Mouse (Mus musculus) forebrain, embryonic 16.5 days (tissue): ENCODE measurements around the gene Tuba1b. TPM values are rescaled to one million over a fixed set of nuclear protein-coding genes. Genes with fewer than 3 reads are reported as not detected.
"Not testable (repeated sequence)": the region's sequence is repeated elsewhere in the genome, so short reads cannot be mapped to it uniquely, and the experiment has no call there.

ENCODE experiments used
- ATAC-seq: fragments of 200-750 bp; cut with Nextera tagmentation; 2 replicates; pipeline ENCODE4 v1.8.0; 2017; ENCODE audit warnings: mild to moderate bottlenecking, moderate library complexity
- H3K27ac ChIP-seq: fragments of 300-500 bp; sonication (generic); 2 replicates; pipeline ENCODE4 v1.5.1; 2014; ENCODE audit warnings: low read length, control low read depth
- H3K27me3 ChIP-seq: fragments of 300-500 bp; sonication (generic); replicated peaks from 2 replicates; pipeline ENCODE4 v1.6.1; 2014; ENCODE audit warnings: low read length; ENCODE audit not compliant: control insufficient read depth, insufficient read depth
- H3K36me3 ChIP-seq: fragments of 300-500 bp; sonication (generic); 2 replicates; pipeline ENCODE4 v1.6.1; 2014; ENCODE audit not compliant: control insufficient read depth, insufficient read depth
- H3K4me1 ChIP-seq: fragments of 300-500 bp; sonication (generic); replicated peaks from 2 replicates; pipeline ENCODE4 v1.6.1; 2014; ENCODE audit warnings: low read length; ENCODE audit not compliant: control insufficient read depth, insufficient read depth
- H3K4me2 ChIP-seq: fragments of 300-500 bp; sonication (generic); 2 replicates; pipeline ENCODE4 v1.6.1; 2014; ENCODE audit warnings: mild to moderate bottlenecking, low read length, control low read depth
- H3K4me3 ChIP-seq: fragments of 300-500 bp; sonication (generic); replicated peaks from 2 replicates; pipeline ENCODE4 v1.5.1; 2014; ENCODE audit warnings: mild to moderate bottlenecking, low read length, control low read depth
- H3K9ac ChIP-seq: fragments of 300-500 bp; sonication (generic); replicated peaks from 2 replicates; pipeline ENCODE4 v1.6.1; 2014; ENCODE audit warnings: low read depth, low read length, control low read depth
- H3K9me3 ChIP-seq: fragments of 300-500 bp; sonication (generic); 2 replicates; pipeline ENCODE4 v1.6.1; 2016; ENCODE audit warnings: low read length; ENCODE audit not compliant: control insufficient read depth
- WGBS: fragments of 180-500 bp; shearing (Covaris S2); extraction: QIAGEN DNeasy Blood & Tissue Kit; methylation state at CpG from one replicate; pipeline ENCODE4 v1.1.7; 2014; 5-methylcytosine and 5-hydroxymethylcytosine counted together
- polyA plus RNA-seq: library from polyadenylated mRNA; unstranded; fragments of >200 nt; fragmentation: Nextera tagmentation; extraction: Ambion mirVana; gene quantifications from 2 replicates; pipeline ENCODE4 v1.2.1, GENCODE M21; 2015

Gene Tuba1b
- polyA plus RNA-seq, 1 experiment from 2014 or later, result 1,178 TPM

- Histone ChIP-seq H3K27me3 (no peaks in the 10 kb centered on the region), H3K9ac (peak overlapping the region; percentile 37; the same call in 1 of the 2 replicates), H3K27ac (peak overlapping the region; percentile 56; the same call in 1 of the 2 replicates), H3K4me1 (peaks cover 13% of the 10 kb centered on the region), H3K4me2 (peak overlapping the region; percentile 89), H3K36me3 (peaks cover 3% of the 10 kb centered on the region; the same call in 1 of the 2 replicates), H3K9me3 (no peaks in the 10 kb centered on the region), H3K4me3 (no peak overlapping the region; the same call in 1 of the 2 replicates)
- no peak for ATAC-seq
Measured at GRCm38 (mm10) chr15:98948382-98948781, 14.0 kb upstream of the Tuba1b start.

GRCm38 (mm10) chr15:98947884-98948283 lies 13.5 kb upstream of the Tuba1b start:
- peaks cover 13% of the 10 kb centered on the region for H3K4me1 ChIP-seq
- H3K9me3 ChIP-seq, result no peaks in the 10 kb centered on the region
- peak overlapping the region; percentile 56; the same call in 1 of the 2 replicates for H3K27ac ChIP-seq
- WGBS, result 44% methylated on average over 3 of the region's 3 CpGs
- H3K9ac ChIP-seq, result peak overlapping the region; percentile 29; the same call in 1 of the 2 replicates
- no peak overlapping the region; the same call in 1 of the 2 replicates for H3K4me3 ChIP-seq
- ATAC-seq, result no peak
- no peaks in the 10 kb centered on the region for H3K27me3 ChIP-seq
- H3K4me2 ChIP-seq, result peak overlapping the region; percentile 89
- peaks cover 3% of the 10 kb centered on the region; the same call in 1 of the 2 replicates for H3K36me3 ChIP-seq

- WGBS, result 87% methylated on average over 4 of the region's 4 CpGs
- no peak for ATAC-seq
Measured at GRCm38 (mm10) chr15:98943133-98943532, 8.8 kb upstream of the Tuba1b start.

GRCm38 (mm10) chr15:98942081-98942480 lies 7.7 kb upstream of the Tuba1b start:
- H3K9me3 ChIP-seq, result no peaks in the 10 kb centered on the region
- no peak overlapping the region for H3K4me2 ChIP-seq
- H3K4me1 ChIP-seq, result peaks cover 6% of the 10 kb centered on the region
- WGBS, result 71% methylated on average over 4 of the region's 4 CpGs
- no peak overlapping the region for H3K9ac ChIP-seq
- H3K4me3 ChIP-seq, result no peak overlapping the region
- no peaks in the 10 kb centered on the region for H3K36me3 ChIP-seq
- no peaks in the 10 kb centered on the region for H3K27me3 ChIP-seq
- H3K27ac ChIP-seq, result no peak overlapping the region
- no peak for ATAC-seq

More at GRCm38 (mm10) chr15:98943133-98943532, 8.8 kb upstream of the Tuba1b start:
- peaks cover 9% of the 10 kb centered on the region for H3K4me1 ChIP-seq
- H3K4me3 ChIP-seq, result no peak overlapping the region
- H3K27ac ChIP-seq, result no peak overlapping the region
- no peaks in the 10 kb centered on the region for H3K9me3 ChIP-seq
- H3K36me3 ChIP-seq, result no peaks in the 10 kb centered on the region
- H3K9ac ChIP-seq, result no peak overlapping the region
- H3K4me2 ChIP-seq, result no peak overlapping the region
- H3K27me3 ChIP-seq, result no peaks in the 10 kb centered on the region

- WGBS, result 91% methylated on average over 2 of the region's 2 CpGs
Measured at GRCm38 (mm10) chr15:98941539-98941938, 7.2 kb upstream of the Tuba1b start.

GRCm38 (mm10) chr15:98940816-98941215 lies 6.5 kb upstream of the Tuba1b start:
- Histone ChIP-seq H3K27me3 (no peaks in the 10 kb centered on the region), H3K9me3 (no peaks in the 10 kb centered on the region), H3K4me2 (no peak overlapping the region), H3K9ac (no peak overlapping the region), H3K4me1 (peaks cover 7% of the 10 kb centered on the region), H3K27ac (peak overlapping the region; percentile 72), H3K4me3 (no peak overlapping the region), H3K36me3 (no peaks in the 10 kb centered on the region)
- WGBS, result 44% methylated on average over 10 of the region's 10 CpGs
- ATAC-seq, result no peak

More at GRCm38 (mm10) chr15:98941539-98941938, 7.2 kb upstream of the Tuba1b start:
- H3K4me2 ChIP-seq, result no peak overlapping the region
- ATAC-seq, result no peak
- H3K9me3 ChIP-seq, result no peaks in the 10 kb centered on the region
- no peak overlapping the region for H3K9ac ChIP-seq
- peaks cover 6% of the 10 kb centered on the region for H3K4me1 ChIP-seq
- no peak overlapping the region for H3K27ac ChIP-seq
- H3K4me3 ChIP-seq, result no peak overlapping the region
- H3K27me3 ChIP-seq, result no peaks in the 10 kb centered on the region
- H3K36me3 ChIP-seq, result no peaks in the 10 kb centered on the region

GRCm38 (mm10) chr15:98933833-98934216 lies 540 bp downstream of the Tuba1b start:
- Histone ChIP-seq H3K36me3 (peaks cover 5% of the 10 kb centered on the region; the same call in 1 of the 2 replicates), H3K9me3 (no peaks in the 10 kb centered on the region), H3K4me2 (peak overlapping the region; percentile 99), H3K27me3 (no peaks in the 10 kb centered on the region), H3K9ac (peak overlapping the region; percentile 92), H3K4me1 (peaks cover 27% of the 10 kb centered on the region), H3K27ac (peak overlapping the region; percentile 99), H3K4me3 (peak overlapping the region; percentile 82)
- ATAC-seq, result peak; percentile 90
- WGBS, result under 1% methylated on average over 35 of the region's 35 CpGs

- peak overlapping the region; percentile 84 for H3K27ac ChIP-seq
- H3K4me3 ChIP-seq, result peak overlapping the region; percentile 82
- H3K27me3 ChIP-seq, H3K9me3 ChIP-seq, H3K36me3 ChIP-seq: not testable (repeated sequence)
- peak overlapping the region; percentile 99 for H3K4me2 ChIP-seq
- peak overlapping the region; percentile 92 for H3K9ac ChIP-seq
- peaks cover 31% of the 10 kb centered on the region for H3K4me1 ChIP-seq
- WGBS, result 8% methylated on average over 8 of the region's 9 CpGs
- ATAC-seq, result 0 out of 2 replicates have a peak, but pooled peaks have one; percentile 8
Measured at GRCm38 (mm10) chr15:98933004-98933671, 1.2 kb downstream of the Tuba1b start.

GRCm38 (mm10) chr15:98930998-98931397 lies 3.4 kb downstream of the Tuba1b start:
- ATAC-seq, result no peak
- Histone ChIP-seq H3K4me2 (no peak overlapping the region), H3K9me3 (no peaks in the 10 kb centered on the region), H3K9ac (no peak overlapping the region), H3K4me1 (peaks cover 31% of the 10 kb centered on the region), H3K36me3 (peaks cover 5% of the 10 kb centered on the region; the same call in 1 of the 2 replicates), H3K4me3 (no peak overlapping the region), H3K27ac (no peak overlapping the region), H3K27me3 (no peaks in the 10 kb centered on the region)
- 63% methylated on average over 3 of the region's 3 CpGs for WGBS
